Mouse (Mus musculus): ENCODE data around the gene Mex3b.

- TF ChIP-seq GATA1 (IDR thresholded peaks at IDR 0.05; ENCODE audit: low read length) = no peak
- no peak for TF ChIP-seq TAL1 (IDR thresholded peaks at IDR 0.05; ENCODE audit: low read length)
Observed at GRCm38 (mm10) chr7:82907081-82907480, 39.9 kb downstream of the Mex3b start.
